Mouse (Mus musculus): ENCODE data around the gene Skp2. TPM values are rescaled to one million over a fixed set of nuclear protein-coding genes. Genes with fewer than 3 reads are reported as not detected.

Skp2 gene
- total and polyA plus RNA-seq, 2 experiments from 2014 or later = 1.5 to 5.1 TPM

DNA sequence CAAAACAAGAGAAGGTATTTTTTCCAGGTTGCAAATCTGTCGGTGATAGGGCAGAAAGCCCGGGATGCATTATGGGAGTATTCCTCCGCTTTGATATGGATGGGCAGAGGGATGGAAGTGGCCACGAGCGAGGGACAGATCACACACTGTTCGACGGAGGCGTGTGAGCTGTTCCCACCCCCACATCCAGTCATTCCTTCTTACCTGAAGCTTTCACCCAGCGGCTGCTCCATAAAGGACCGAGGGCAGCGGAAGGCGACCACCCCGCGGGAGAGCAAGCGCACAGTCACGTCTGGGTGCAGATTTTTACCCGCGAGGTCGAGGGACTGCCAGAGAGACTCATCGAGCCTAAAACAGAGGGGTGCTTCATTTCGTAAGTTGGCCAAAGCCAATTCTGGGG lies 30.4 kb downstream of the Skp2 start:
- Histone ChIP-seq H3K4me2 (ENCODE audit: low read depth, low read length) (no peak overlapping the region), H3K4me3 (ENCODE audit: low read depth, low read length) (no peak overlapping the region), H3K36me3 (replicated peaks; ENCODE audit: control insufficient read depth, insufficient read depth, low read length) (peaks cover 57% of the 10 kb centered on the region), H3K9ac (replicated peaks; ENCODE audit: low read depth, low read length) (no peak overlapping the region), H3K4me1 (ENCODE audit: control insufficient read depth, insufficient read depth) (no peaks in the 10 kb centered on the region), H3K27me3 (ENCODE audit: control insufficient read depth, insufficient read depth, low read length) (no peaks in the 10 kb centered on the region), H3K27ac (ENCODE audit: low read depth) (no peak overlapping the region), H3K9me3 (replicated peaks; ENCODE audit: control insufficient read depth, low read length) (no peaks in the 10 kb centered on the region)
- WGBS = 92% methylated on average over 21 of the region's 21 CpGs
- no peak for DNase-seq (ENCODE audit: low spot score)
- ATAC-seq (ENCODE audit: insufficient read depth, low read depth) = no peak
- no peak for TF ChIP-seq EP300 (IDR thresholded peaks at IDR 0.05; ENCODE audit: low read depth)
- TF ChIP-seq CTCF (IDR thresholded peaks at IDR 0.05; ENCODE audit: low read depth) = no peak

- H3K4me3 ChIP-seq (ENCODE audit: low read depth, low read length) = no peak overlapping the region
- H3K27me3 ChIP-seq (ENCODE audit: control insufficient read depth, insufficient read depth, low read length) = no peaks in the 10 kb centered on the region
- H3K9me3 ChIP-seq (replicated peaks; ENCODE audit: control insufficient read depth, low read length) = no peaks in the 10 kb centered on the region
- H3K27ac ChIP-seq (ENCODE audit: low read depth) = no peak overlapping the region
- H3K9ac ChIP-seq (replicated peaks; ENCODE audit: low read depth, low read length) = no peak overlapping the region
- H3K4me2 ChIP-seq (ENCODE audit: low read depth, low read length) = no peak overlapping the region
- WGBS = 77% methylated on average over 4 of the region's 4 CpGs
- DNase-seq (ENCODE audit: low spot score) (no peak), ATAC-seq (ENCODE audit: insufficient read depth, low read depth) (no peak)
- no peaks in the 10 kb centered on the region for H3K4me1 ChIP-seq (ENCODE audit: control insufficient read depth, insufficient read depth)
- H3K36me3 ChIP-seq (replicated peaks; ENCODE audit: control insufficient read depth, insufficient read depth, low read length) = peaks cover 57% of the 10 kb centered on the region
- no peak for TF ChIP-seq CTCF (IDR thresholded peaks at IDR 0.05; ENCODE audit: low read depth)
- no peak for TF ChIP-seq EP300 (IDR thresholded peaks at IDR 0.05; ENCODE audit: low read depth)
Observed at GRCm38 (mm10) chr15:9122989-9123388, 32.2 kb downstream of the Skp2 start.

- Histone ChIP-seq H3K9me3 (replicated peaks; ENCODE audit: control insufficient read depth, low read length) (no peaks in the 10 kb centered on the region), H3K27me3 (ENCODE audit: control insufficient read depth, insufficient read depth, low read length) (no peaks in the 10 kb centered on the region), H3K4me1 (ENCODE audit: control insufficient read depth, insufficient read depth) (no peaks in the 10 kb centered on the region), H3K4me2 (ENCODE audit: low read depth, low read length) (no peak overlapping the region), H3K36me3 (replicated peaks; ENCODE audit: control insufficient read depth, insufficient read depth, low read length) (peaks cover 72% of the 10 kb centered on the region), H3K9ac (replicated peaks; ENCODE audit: low read depth, low read length) (no peak overlapping the region), H3K27ac (ENCODE audit: low read depth) (no peak overlapping the region), H3K4me3 (ENCODE audit: low read depth, low read length) (no peak overlapping the region)
- WGBS = 91% methylated on average over 2 of the region's 2 CpGs
- DNase-seq (ENCODE audit: low spot score) (peak; percentile 80), ATAC-seq (ENCODE audit: insufficient read depth, low read depth) (0 out of 2 replicates have a peak, but pooled peaks have one; percentile 33)
- TF ChIP-seq CTCF (IDR thresholded peaks at IDR 0.05; ENCODE audit: low read depth) = peak; percentile 98
- TF ChIP-seq EP300 (IDR thresholded peaks at IDR 0.05; ENCODE audit: low read depth) = no peak
Observed at GRCm38 (mm10) chr15:9120081-9120480, 35.1 kb downstream of the Skp2 start.

GRCm38 (mm10) chr15:9118852-9119251 lies 36.4 kb downstream of the Skp2 start:
- no peaks in the 10 kb centered on the region for H3K27me3 ChIP-seq (ENCODE audit: control insufficient read depth, insufficient read depth, low read length)
- no peak overlapping the region for H3K9ac ChIP-seq (replicated peaks; ENCODE audit: low read depth, low read length)
- TF ChIP-seq CTCF (IDR thresholded peaks at IDR 0.05; ENCODE audit: low read depth) (no peak), EP300 (IDR thresholded peaks at IDR 0.05; ENCODE audit: low read depth) (no peak)
- no peaks in the 10 kb centered on the region for H3K4me1 ChIP-seq (ENCODE audit: control insufficient read depth, insufficient read depth)
- ATAC-seq (ENCODE audit: insufficient read depth, low read depth) = no peak
- DNase-seq (ENCODE audit: low spot score) = no peak
- H3K4me3 ChIP-seq (ENCODE audit: low read depth, low read length) = no peak overlapping the region
- 83% methylated on average over 4 of the region's 4 CpGs for WGBS
- no peaks in the 10 kb centered on the region for H3K9me3 ChIP-seq (replicated peaks; ENCODE audit: control insufficient read depth, low read length)
- peaks cover 70% of the 10 kb centered on the region for H3K36me3 ChIP-seq (replicated peaks; ENCODE audit: control insufficient read depth, insufficient read depth, low read length)
- H3K27ac ChIP-seq (ENCODE audit: low read depth) = no peak overlapping the region
- no peak overlapping the region for H3K4me2 ChIP-seq (ENCODE audit: low read depth, low read length)

DNA sequence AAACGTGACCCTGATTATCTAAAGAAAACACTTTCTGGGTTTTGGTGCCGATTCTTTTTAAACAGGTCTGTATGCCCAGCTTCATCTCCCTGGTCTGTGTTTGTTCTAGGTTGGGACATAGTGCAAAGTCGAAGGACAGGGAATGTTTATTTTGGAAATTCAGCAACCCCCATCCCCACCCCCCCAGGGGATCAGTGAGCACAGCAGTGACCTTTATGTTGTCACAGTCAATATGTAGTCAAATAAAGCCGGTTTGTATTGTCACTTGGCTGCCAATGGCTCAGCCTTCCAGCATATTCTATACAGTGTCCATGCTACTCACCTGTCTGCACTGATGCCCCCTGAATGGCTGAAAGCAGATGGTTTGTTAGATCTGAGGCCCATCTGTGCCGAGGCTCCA lies 40.6 kb downstream of the Skp2 start:
- DNase-seq (ENCODE audit: low spot score) (no peak), ATAC-seq (ENCODE audit: insufficient read depth, low read depth) (no peak)
- Histone ChIP-seq H3K4me2 (ENCODE audit: low read depth, low read length) (no peak overlapping the region), H3K27me3 (ENCODE audit: control insufficient read depth, insufficient read depth, low read length) (no peaks in the 10 kb centered on the region), H3K9me3 (replicated peaks; ENCODE audit: control insufficient read depth, low read length) (no peaks in the 10 kb centered on the region), H3K27ac (ENCODE audit: low read depth) (no peak overlapping the region), H3K9ac (replicated peaks; ENCODE audit: low read depth, low read length) (no peak overlapping the region), H3K36me3 (replicated peaks; ENCODE audit: control insufficient read depth, insufficient read depth, low read length) (peaks cover 72% of the 10 kb centered on the region), H3K4me1 (ENCODE audit: control insufficient read depth, insufficient read depth) (no peaks in the 10 kb centered on the region), H3K4me3 (ENCODE audit: low read depth, low read length) (no peak overlapping the region)
- 63% methylated on average over 5 of the region's 5 CpGs for WGBS
- TF ChIP-seq EP300 (IDR thresholded peaks at IDR 0.05; ENCODE audit: low read depth) (no peak), CTCF (IDR thresholded peaks at IDR 0.05; ENCODE audit: low read depth) (no peak)

- TF ChIP-seq EP300 (IDR thresholded peaks at IDR 0.05; ENCODE audit: low read depth) (no peak), CTCF (IDR thresholded peaks at IDR 0.05; ENCODE audit: low read depth) (no peak)
- Histone ChIP-seq H3K36me3 (replicated peaks; ENCODE audit: control insufficient read depth, insufficient read depth, low read length) (peaks cover 71% of the 10 kb centered on the region), H3K9ac (replicated peaks; ENCODE audit: low read depth, low read length) (no peak overlapping the region), H3K4me3 (ENCODE audit: low read depth, low read length) (no peak overlapping the region), H3K4me1 (ENCODE audit: control insufficient read depth, insufficient read depth) (no peaks in the 10 kb centered on the region), H3K4me2 (ENCODE audit: low read depth, low read length) (no peak overlapping the region), H3K27ac (ENCODE audit: low read depth) (no peak overlapping the region), H3K9me3 (replicated peaks; ENCODE audit: control insufficient read depth, low read length) (no peaks in the 10 kb centered on the region), H3K27me3 (ENCODE audit: control insufficient read depth, insufficient read depth, low read length) (no peaks in the 10 kb centered on the region)
- ATAC-seq (ENCODE audit: insufficient read depth, low read depth) (no peak), DNase-seq (ENCODE audit: low spot score) (no peak)
- WGBS = 84% methylated on average over 4 of the region's 4 CpGs
Observed at GRCm38 (mm10) chr15:9114131-9114530, 41.1 kb downstream of the Skp2 start.
